Mouse (Mus musculus): ENCODE measurements around the gene Tbcd.

GRCm38 (mm10) chr11:121651983-121652382 is 200.2 kb downstream of the Tbcd start:
- TF ChIP-seq EP300 (IDR thresholded peaks at IDR 0.05; ENCODE audit: low read depth), result no peak
- no peak for TF ChIP-seq CTCF (IDR thresholded peaks at IDR 0.05; ENCODE audit: low read depth)

Measured in liver, postnatal 0 days (tissue).